Mouse (Mus musculus) midbrain, embryonic 12.5 days (tissue): ENCODE results near the gene Frat1. TPM values are rescaled to one million over a fixed set of nuclear protein-coding genes. Genes with fewer than 3 reads are reported as not detected.

Experiments
- ATAC-seq: fragments of 200-750 bp; cut with Nextera tagmentation; 2 replicates; pipeline ENCODE4 v1.8.0; 2017; ENCODE audit warnings: low read depth, moderate TSS enrichment, moderate library complexity; ENCODE audit not compliant: low FRiP score
- H3K27ac ChIP-seq: fragments of 300-500 bp; sonication (generic); replicated peaks from 2 replicates; pipeline ENCODE4 v1.5.1; 2016; ENCODE audit warnings: mild to moderate bottlenecking
- H3K27me3 ChIP-seq: fragments of 300-500 bp; sonication (generic); 2 replicates; pipeline ENCODE4 v1.6.1; 2016; ENCODE audit warnings: mild to moderate bottlenecking
- H3K36me3 ChIP-seq: fragments of 300-500 bp; sonication (generic); 2 replicates; pipeline ENCODE4 v1.6.1; 2016
- H3K4me1 ChIP-seq: fragments of 300-500 bp; sonication (generic); 2 replicates; pipeline ENCODE4 v1.6.1; 2016
- H3K4me2 ChIP-seq: fragments of 300-500 bp; sonication (generic); replicated peaks from 2 replicates; pipeline ENCODE4 v1.6.1; 2016; ENCODE audit warnings: mild to moderate bottlenecking, moderate library complexity
- H3K4me3 ChIP-seq: fragments of 300-500 bp; sonication (generic); 2 replicates; pipeline ENCODE4 v1.5.1; 2016; ENCODE audit warnings: mild to moderate bottlenecking
- H3K9ac ChIP-seq: fragments of 300-500 bp; sonication (generic); replicated peaks from 2 replicates; pipeline ENCODE4 v1.6.1; 2016; ENCODE audit warnings: mild to moderate bottlenecking, moderate library complexity
- H3K9me3 ChIP-seq: fragments of 300-500 bp; sonication (generic); 2 replicates; pipeline ENCODE4 v1.6.1; 2016; ENCODE audit warnings: mild to moderate bottlenecking
- WGBS: fragments of 180-500 bp; shearing (Covaris S2); methylation state at CpG from one replicate; pipeline ENCODE4 v1.1.7; 2016; 5-methylcytosine and 5-hydroxymethylcytosine counted together
- polyA plus RNA-seq: library from polyadenylated mRNA; unstranded; fragments of >200 nt; fragmentation: Nextera tagmentation; extraction: Ambion mirVana; gene quantifications from 2 replicates; pipeline ENCODE4 v1.2.1, GENCODE M21; 2016

Gene Frat1
- polyA plus RNA-seq, 1 experiment from 2014 or later = 15.5 TPM

- H3K36me3 ChIP-seq = no peaks in the 10 kb centered on the region
- H3K27ac ChIP-seq = peak overlapping the region; percentile 78
- no peak for ATAC-seq
- H3K27me3 ChIP-seq = no peaks in the 10 kb centered on the region; the same call in 1 of the 2 replicates
- peak overlapping the region; percentile 85 for H3K9ac ChIP-seq
- H3K4me3 ChIP-seq = peak overlapping the region; percentile 90
- no peaks in the 10 kb centered on the region; the same call in 1 of the 2 replicates for H3K9me3 ChIP-seq
- H3K4me1 ChIP-seq = peaks cover 20% of the 10 kb centered on the region
- peak overlapping the region; percentile 72 for H3K4me2 ChIP-seq
- 4% methylated on average over 26 of the region's 26 CpGs for WGBS
Observed at GRCm38 (mm10) chr19:41800986-41801741, 28.6 kb upstream of the Frat1 start.

DNA sequence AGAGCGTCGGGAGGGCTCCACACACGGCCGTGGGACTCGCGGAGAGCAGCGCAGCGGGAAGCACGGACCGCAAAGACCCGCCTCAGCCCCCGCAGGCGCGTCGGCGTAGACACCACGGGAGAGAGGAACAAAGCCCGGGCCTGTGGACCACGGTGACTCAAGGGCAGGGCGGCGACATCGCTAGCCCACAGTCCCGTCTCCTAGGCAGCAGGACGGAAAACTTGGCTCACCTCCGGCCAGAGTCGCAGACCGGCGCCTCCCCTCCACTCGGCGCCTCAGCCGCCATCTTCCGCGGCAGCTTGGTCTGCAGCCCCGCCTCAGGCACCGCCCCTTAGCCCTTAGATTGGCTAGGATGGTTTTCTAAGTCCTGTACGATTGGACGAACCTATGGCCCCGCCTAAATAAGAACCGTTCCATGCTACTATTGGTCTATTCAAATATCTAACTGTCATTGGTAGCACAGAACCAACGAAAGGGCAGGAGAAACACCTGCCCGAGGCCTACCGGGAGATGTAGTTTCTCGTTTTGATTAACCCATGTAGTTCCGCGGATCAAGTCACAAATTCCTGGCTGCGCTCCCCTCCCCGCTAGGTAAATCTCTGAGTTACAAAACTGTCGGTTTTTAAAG is 27.9 kb upstream of the Frat1 start, which contains the start of gene Arhgap19:
Gene Arhgap19 (minus strand): TSS at position 306 of the 628 bp plus-strand sequence.
- under 1% methylated on average over 45 of the region's 48 CpGs for WGBS

DNA sequence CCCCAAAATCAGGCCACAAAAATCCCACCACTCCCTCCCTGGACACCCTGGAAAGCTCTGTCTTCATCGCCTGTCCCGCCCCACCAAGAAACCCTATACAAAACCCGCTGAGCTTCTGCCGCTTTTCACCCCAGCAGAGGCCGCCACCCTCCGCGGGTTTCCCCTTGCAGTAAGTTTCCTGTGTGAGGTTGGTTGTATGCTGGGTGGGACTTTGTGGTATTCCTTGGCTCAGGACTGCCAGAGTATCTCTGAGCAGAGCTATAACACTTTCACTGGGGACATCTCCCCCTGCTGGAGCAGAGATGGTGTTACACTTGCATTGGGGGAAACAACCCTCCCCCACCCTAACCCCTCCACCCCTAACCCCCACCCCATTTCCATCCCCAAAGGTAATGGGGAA is 26.4 kb upstream of the Frat1 start:
- no peak overlapping the region for H3K9ac ChIP-seq
- 41% methylated on average over 7 of the region's 7 CpGs for WGBS
- no peaks in the 10 kb centered on the region; the same call in 1 of the 2 replicates for H3K9me3 ChIP-seq
- H3K27ac ChIP-seq = no peak overlapping the region
- no peak overlapping the region for H3K4me2 ChIP-seq
- H3K4me3 ChIP-seq = no peak overlapping the region
- no peaks in the 10 kb centered on the region; the same call in 1 of the 2 replicates for H3K27me3 ChIP-seq
- peaks cover 19% of the 10 kb centered on the region for H3K4me1 ChIP-seq
- no peaks in the 10 kb centered on the region for H3K36me3 ChIP-seq
- no peak for ATAC-seq

More for the DNA sequence above, 27.9 kb upstream of the Frat1 start, which contains the start of gene Arhgap19:
- peak within 1 kb of the TSS; percentile 72 for H3K4me2 ChIP-seq
- H3K27me3 ChIP-seq = no peaks in the 10 kb centered on the region; the same call in 1 of the 2 replicates
- H3K27ac ChIP-seq = peak within 1 kb of the TSS; percentile 78
- H3K9ac ChIP-seq = peak within 1 kb of the TSS; percentile 85
- peaks cover 19% of the 10 kb centered on the region for H3K4me1 ChIP-seq
- no peaks in the 10 kb centered on the region; the same call in 1 of the 2 replicates for H3K9me3 ChIP-seq
- H3K4me3 ChIP-seq = peak within 1 kb of the TSS; percentile 90
- ATAC-seq = peak; percentile 100
- no peaks in the 10 kb centered on the region for H3K36me3 ChIP-seq

DNA sequence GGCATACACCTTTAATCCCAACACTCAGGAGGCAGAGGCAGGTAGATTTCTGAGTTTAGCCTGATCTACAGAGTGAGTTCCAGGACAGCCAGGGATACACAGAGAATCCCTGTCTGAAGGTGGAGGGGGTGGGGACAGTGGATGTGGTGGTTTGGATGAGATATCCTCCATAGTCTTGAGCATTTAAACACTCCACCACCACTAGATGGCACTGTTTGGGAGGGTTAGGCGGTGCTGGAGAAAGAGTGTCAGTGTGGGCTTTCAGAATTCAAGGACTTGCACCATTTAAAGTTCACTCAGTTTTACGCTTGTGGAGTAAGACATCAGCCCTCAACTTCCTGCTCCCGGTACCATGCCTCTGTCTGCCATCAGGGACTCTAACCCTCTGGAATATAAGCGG is 23.9 kb upstream of the Frat1 start:
- H3K4me3 ChIP-seq = no peak overlapping the region
- no peak for ATAC-seq
- H3K4me1 ChIP-seq = peaks cover 7% of the 10 kb centered on the region
- no peaks in the 10 kb centered on the region for H3K36me3 ChIP-seq
- no peak overlapping the region for H3K4me2 ChIP-seq
- 94% methylated on average over 4 of the region's 4 CpGs for WGBS
- no peak overlapping the region for H3K9ac ChIP-seq
- no peaks in the 10 kb centered on the region; the same call in 1 of the 2 replicates for H3K9me3 ChIP-seq
- no peaks in the 10 kb centered on the region for H3K27me3 ChIP-seq
- no peak overlapping the region for H3K27ac ChIP-seq

DNA sequence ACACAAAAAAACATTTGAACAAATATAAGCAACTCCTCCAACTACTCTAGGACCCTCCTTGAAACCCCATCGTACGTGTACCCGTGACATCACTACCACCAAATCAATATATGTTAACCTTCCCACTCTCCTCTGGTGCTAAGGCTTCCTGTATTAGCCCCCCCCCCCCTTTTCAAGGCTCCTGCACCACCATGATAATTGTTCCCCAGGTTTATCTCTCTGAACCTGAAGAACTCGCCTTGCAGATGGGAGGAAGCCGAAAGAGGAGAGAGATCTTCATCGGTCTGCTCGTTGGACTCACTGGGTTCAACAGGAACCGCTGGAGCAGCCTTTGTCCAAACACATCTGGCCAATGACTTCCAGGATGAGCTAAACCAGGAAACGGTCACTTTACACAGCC is 22.3 kb upstream of the Frat1 start:
- no peaks in the 10 kb centered on the region for H3K27me3 ChIP-seq
- H3K4me2 ChIP-seq = no peak overlapping the region
- H3K4me1 ChIP-seq = 0 out of 2 replicates have a peak, but pooled peaks cover 2% of the 10 kb centered on the region
- H3K27ac ChIP-seq = no peak overlapping the region
- no peaks in the 10 kb centered on the region; the same call in 1 of the 2 replicates for H3K9me3 ChIP-seq
- H3K4me3 ChIP-seq = no peak overlapping the region
- no peak for ATAC-seq
- H3K36me3 ChIP-seq = no peaks in the 10 kb centered on the region
- whole genome bisulfite sequencing = 89% methylated on average over 9 of the region's 9 CpGs
- H3K9ac ChIP-seq = no peak overlapping the region

DNA sequence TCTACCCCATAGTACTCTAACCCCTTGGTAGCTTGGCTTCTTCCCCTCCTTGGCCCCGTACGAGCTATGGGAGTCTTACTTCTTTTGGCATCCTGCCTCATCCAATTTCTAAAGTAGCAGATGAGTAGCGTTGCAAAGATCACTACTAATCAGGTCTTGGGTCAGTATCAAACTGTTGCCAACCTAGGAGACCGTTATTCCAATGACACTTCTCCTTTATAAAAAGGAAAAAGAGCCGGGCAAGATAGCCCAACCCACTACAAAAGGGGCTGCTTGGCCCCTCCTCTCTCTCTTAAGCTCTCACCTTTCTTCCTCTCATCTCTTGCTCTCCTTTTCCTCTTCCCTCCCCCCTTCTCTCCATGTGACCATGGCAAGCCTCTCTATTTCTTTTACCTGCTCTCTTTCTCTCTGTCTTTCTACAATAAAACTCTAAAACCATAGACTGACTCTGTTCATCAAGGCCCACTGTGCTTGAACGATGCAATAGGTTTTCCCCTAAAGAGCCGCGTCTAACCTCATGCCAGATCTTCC is 21.6 kb upstream of the Frat1 start:
- WGBS = 81% methylated on average over 8 of the region's 8 CpGs
- no peaks in the 10 kb centered on the region for H3K27me3 ChIP-seq
- H3K36me3 ChIP-seq = no peaks in the 10 kb centered on the region
- no peak overlapping the region for H3K4me2 ChIP-seq
- H3K9me3 ChIP-seq = no peaks in the 10 kb centered on the region; the same call in 1 of the 2 replicates
- no peak overlapping the region for H3K9ac ChIP-seq
- H3K4me1 ChIP-seq = 0 out of 2 replicates have a peak, but pooled peaks cover 2% of the 10 kb centered on the region
- H3K27ac ChIP-seq = no peak overlapping the region
- H3K4me3 ChIP-seq = no peak overlapping the region
- ATAC-seq = no peak

DNA sequence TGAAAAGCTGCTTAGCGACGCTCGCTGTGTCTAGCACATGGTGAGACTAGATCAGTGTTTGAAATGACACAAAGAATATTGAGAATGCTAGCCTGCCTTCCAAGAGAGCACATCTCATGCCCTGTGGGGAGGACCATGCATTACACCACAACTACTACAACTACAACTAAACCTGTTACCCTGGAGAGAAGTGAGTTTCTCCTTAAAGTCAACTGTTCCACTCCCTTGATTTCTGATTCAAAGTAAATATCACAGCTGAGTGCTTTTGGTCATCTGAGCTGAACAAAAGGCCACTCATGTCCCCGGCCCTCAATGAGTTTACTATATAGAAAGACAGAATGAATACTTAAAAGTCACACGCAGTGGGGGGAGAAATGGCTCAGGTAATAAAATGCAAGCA is 19.7 kb upstream of the Frat1 start:
- no peaks in the 10 kb centered on the region for H3K4me1 ChIP-seq
- ATAC-seq = no peak

DNA sequence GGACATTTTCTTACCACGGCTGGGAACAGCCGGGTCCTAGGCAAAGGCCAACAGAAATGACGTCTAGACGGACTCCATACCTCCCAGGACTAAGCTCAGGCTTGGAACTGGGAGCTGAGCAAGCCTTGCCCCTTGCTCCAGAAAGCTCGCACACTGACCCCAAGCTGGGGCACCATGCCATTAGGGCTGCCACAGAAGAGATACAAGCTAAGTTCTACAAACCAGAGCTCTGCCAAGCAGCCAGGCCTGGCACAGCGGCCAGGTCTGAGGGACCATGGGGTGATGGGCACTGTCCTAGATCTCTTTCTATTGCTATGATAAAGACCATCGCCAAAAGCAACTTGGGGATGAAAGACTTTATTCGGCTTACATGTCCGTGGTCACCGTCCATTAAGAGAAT is 17.2 kb upstream of the Frat1 start:
- Histone ChIP-seq H3K27ac (no peak overlapping the region), H3K9me3 (peaks cover 5% of the 10 kb centered on the region; the same call in 1 of the 2 replicates), H3K4me1 (no peaks in the 10 kb centered on the region), H3K4me2 (no peak overlapping the region), H3K36me3 (no peaks in the 10 kb centered on the region), H3K9ac (no peak overlapping the region), H3K27me3 (no peaks in the 10 kb centered on the region), H3K4me3 (no peak overlapping the region)
- ATAC-seq = no peak
- 94% methylated on average over 10 of the region's 10 CpGs for WGBS

More for the DNA sequence above, 19.7 kb upstream of the Frat1 start:
- H3K9me3 ChIP-seq = peaks cover 5% of the 10 kb centered on the region
- no peak overlapping the region for H3K27ac ChIP-seq
- no peaks in the 10 kb centered on the region for H3K27me3 ChIP-seq
- WGBS = 77% methylated on average over 5 of the region's 5 CpGs
- H3K4me2 ChIP-seq = no peak overlapping the region
- H3K4me3 ChIP-seq = no peak overlapping the region
- H3K9ac ChIP-seq = no peak overlapping the region
- no peaks in the 10 kb centered on the region for H3K36me3 ChIP-seq

- WGBS = 91% methylated on average over 4 of the region's 4 CpGs
- no peak overlapping the region for H3K4me3 ChIP-seq
- H3K27ac ChIP-seq = no peak overlapping the region
- no peak for ATAC-seq
- no peak overlapping the region for H3K9ac ChIP-seq
- H3K36me3 ChIP-seq = no peaks in the 10 kb centered on the region
- no peak overlapping the region for H3K4me2 ChIP-seq
- H3K27me3 ChIP-seq = no peaks in the 10 kb centered on the region
- H3K9me3 ChIP-seq = peaks cover 5% of the 10 kb centered on the region; the same call in 1 of the 2 replicates
- no peaks in the 10 kb centered on the region for H3K4me1 ChIP-seq
Observed at GRCm38 (mm10) chr19:41813374-41813773, 16.4 kb upstream of the Frat1 start.

DNA sequence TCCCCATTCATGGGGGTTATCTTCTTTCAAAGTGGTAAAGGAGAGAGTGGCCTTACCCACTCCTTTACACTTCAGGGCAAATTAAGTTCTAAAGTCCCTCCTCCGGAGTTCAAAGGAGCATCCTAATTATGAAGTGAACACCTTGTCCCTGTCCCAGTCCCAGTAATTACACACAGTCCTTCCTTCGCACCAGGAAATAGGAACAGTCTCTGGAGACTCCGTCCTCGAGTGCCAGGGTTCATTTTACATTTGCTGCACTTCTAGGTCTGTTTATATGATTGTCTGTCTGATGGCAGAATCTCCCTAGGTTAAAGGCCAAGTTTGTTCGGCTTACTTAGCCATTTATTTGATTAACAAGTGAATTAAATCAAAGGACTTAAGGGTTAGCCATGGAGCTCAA is 13.4 kb upstream of the Frat1 start:
- no peaks in the 10 kb centered on the region for H3K4me1 ChIP-seq

DNA sequence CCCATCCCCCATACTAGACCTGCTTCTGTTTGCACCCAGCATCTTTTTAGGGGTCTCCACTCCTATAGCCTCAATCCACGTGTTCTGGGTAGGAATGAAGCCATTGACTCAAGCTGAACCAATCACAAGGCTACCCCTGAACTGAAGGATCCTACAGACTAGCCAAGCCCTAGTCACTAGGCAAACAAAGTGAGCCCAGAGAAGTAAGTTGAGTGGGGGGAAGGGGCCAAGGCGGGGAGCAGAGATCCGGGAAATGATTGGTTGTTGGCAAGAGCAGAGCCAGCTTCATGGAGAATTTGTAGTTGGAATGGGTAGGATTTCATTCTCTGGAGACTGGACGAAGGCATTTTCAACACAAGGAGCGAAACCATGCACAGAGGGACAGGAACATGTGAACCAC is 12.9 kb upstream of the Frat1 start:
- Histone ChIP-seq H3K36me3 (no peaks in the 10 kb centered on the region), H3K4me1 (no peaks in the 10 kb centered on the region), H3K4me3 (no peak overlapping the region), H3K9ac (no peak overlapping the region), H3K9me3 (peaks cover 5% of the 10 kb centered on the region; the same call in 1 of the 2 replicates), H3K27ac (no peak overlapping the region), H3K27me3 (0 out of 2 replicates have a peak, but pooled peaks cover 6% of the 10 kb centered on the region), H3K4me2 (no peak overlapping the region)
- 61% methylated on average over 5 of the region's 5 CpGs for WGBS
- no peak for ATAC-seq

More for the DNA sequence above, 13.4 kb upstream of the Frat1 start:
- H3K27ac ChIP-seq = no peak overlapping the region
- H3K9ac ChIP-seq = no peak overlapping the region
- H3K4me3 ChIP-seq = no peak overlapping the region
- 0 out of 2 replicates have a peak, but pooled peaks cover 5% of the 10 kb centered on the region for H3K27me3 ChIP-seq
- ATAC-seq = no peak
- H3K36me3 ChIP-seq = no peaks in the 10 kb centered on the region
- no peak overlapping the region for H3K4me2 ChIP-seq
- H3K9me3 ChIP-seq = peaks cover 5% of the 10 kb centered on the region; the same call in 1 of the 2 replicates
- WGBS = 74% methylated on average over 5 of the region's 5 CpGs

GRCm38 (mm10) chr19:41817325-41817724 is 12.4 kb upstream of the Frat1 start:
- Histone ChIP-seq H3K4me3 (no peak overlapping the region), H3K36me3 (no peaks in the 10 kb centered on the region), H3K27me3 (0 out of 2 replicates have a peak, but pooled peaks cover 6% of the 10 kb centered on the region), H3K27ac (no peak overlapping the region), H3K4me2 (no peak overlapping the region), H3K4me1 (no peaks in the 10 kb centered on the region), H3K9me3 (peaks cover 5% of the 10 kb centered on the region; the same call in 1 of the 2 replicates), H3K9ac (no peak overlapping the region)
- no peak for ATAC-seq
- WGBS = 59% methylated on average over 10 of the region's 10 CpGs
